Mouse (Mus musculus) midbrain, postnatal 0 days (tissue): ENCODE data around the gene Eml3. TPM values are rescaled to one million over a fixed set of nuclear protein-coding genes. Genes with fewer than 3 reads are reported as not detected.

Source experiments
- ATAC-seq: fragments of 200-750 bp; cut with Nextera tagmentation; 2 replicates; pipeline ENCODE4 v1.8.0; 2017; ENCODE audit warnings: moderate number of reproducible peaks, mild to moderate bottlenecking, moderate TSS enrichment, moderate library complexity; ENCODE audit not compliant: low FRiP score
- DNase-seq: peaks from one replicate; pipeline ENCODE4 v3.0.0-alpha.2; 2015; ENCODE audit warnings: low spot score
- H3K27ac ChIP-seq: fragments of 300-500 bp; sonication (generic); 2 replicates; pipeline ENCODE4 v1.5.1; 2014; ENCODE audit warnings: low read depth, mild to moderate bottlenecking, low read length, mixed read lengths
- H3K27me3 ChIP-seq: fragments of 300-500 bp; sonication (generic); 2 replicates; pipeline ENCODE4 v1.6.1; 2014; ENCODE audit warnings: low read length, control low read depth, mixed read lengths; ENCODE audit not compliant: insufficient read depth
- H3K36me3 ChIP-seq: fragments of 300-500 bp; sonication (generic); 2 replicates; pipeline ENCODE4 v1.6.1; 2014; ENCODE audit warnings: low read length, control low read depth, mixed read lengths; ENCODE audit not compliant: insufficient read depth
- H3K4me1 ChIP-seq: fragments of 300-500 bp; sonication (generic); 2 replicates; pipeline ENCODE4 v1.6.1; 2014; ENCODE audit warnings: mild to moderate bottlenecking, control low read depth, antibody characterized with exemption, low read length, mixed read lengths; ENCODE audit not compliant: insufficient read depth
- H3K4me2 ChIP-seq: fragments of 300-500 bp; sonication (generic); 2 replicates; pipeline ENCODE4 v1.6.1; 2014; ENCODE audit warnings: low read depth, mild to moderate bottlenecking, low read length, mixed read lengths; ENCODE audit not compliant: poor library complexity, severe bottlenecking
- H3K4me3 ChIP-seq: fragments of 300-500 bp; sonication (generic); 2 replicates; pipeline ENCODE4 v1.5.1; 2014; ENCODE audit warnings: low read depth, mild to moderate bottlenecking, low read length, moderate library complexity
- H3K9ac ChIP-seq: fragments of 300-500 bp; sonication (generic); replicated peaks from 2 replicates; pipeline ENCODE4 v1.6.1; 2014; ENCODE audit warnings: mild to moderate bottlenecking, low read length, moderate library complexity, mixed read lengths; ENCODE audit not compliant: poor library complexity, severe bottlenecking
- H3K9me3 ChIP-seq: fragments of 300-500 bp; sonication (generic); 2 replicates; pipeline ENCODE4 v1.6.1; 2016; ENCODE audit warnings: low read length, control low read depth
- CTCF ChIP-seq: IDR thresholded peaks from 2 replicates; pipeline ENCODE4 v1.5.1; 2016; ENCODE audit warnings: antibody characterized with exemption, mild to moderate bottlenecking
- WGBS: fragments of 180-500 bp; shearing (Covaris S2); extraction: QIAGEN DNeasy Blood & Tissue Kit; methylation state at CpG from one replicate; pipeline ENCODE4 v1.1.7; 2014; 5-methylcytosine and 5-hydroxymethylcytosine counted together
- microRNA-seq: library from miRNA; unstranded; fragments of <30 nt; microRNA quantifications from one replicate; pipeline ENCODE4, GENCODE M21; 2016; ENCODE audit warnings: borderline number of aligned reads
- polyA plus RNA-seq: library from polyadenylated mRNA; unstranded; fragments of >200 nt; fragmentation: Nextera tagmentation; extraction: Ambion mirVana; gene quantifications from 2 replicates; pipeline ENCODE4 v1.2.1, GENCODE M21; 2015
- total RNA-seq: library from RNA; depleted of rRNA; stranded (reverse); fragments of >200 nt; gene quantifications from 2 replicates; pipeline ENCODE4 v1.2.3, GENCODE M21; 2014; rRNA removed

Gene Eml3
- total and polyA plus RNA-seq, 2 experiments from 2014 or later, result 8.7 to 9.3 TPM

- peaks cover 10% of the 10 kb centered on the region for H3K4me1 ChIP-seq
- H3K4me3 ChIP-seq, result peak overlapping the region; percentile 44
- WGBS, result under 1% methylated on average over 53 of the region's 53 CpGs
- H3K9ac ChIP-seq, result peak overlapping the region; percentile 48; the same call in 1 of the 2 replicates
- TF ChIP-seq CTCF, result peak; percentile 19
- H3K27ac ChIP-seq, result no peak overlapping the region
- no peaks in the 10 kb centered on the region for H3K9me3 ChIP-seq
- ATAC-seq (peak; percentile 11; the same call in 1 of the 2 replicates), DNase-seq (peak; percentile 24)
- peak overlapping the region; percentile 75 for H3K4me2 ChIP-seq
- H3K27me3 ChIP-seq, result peaks cover 35% of the 10 kb centered on the region
- no peaks in the 10 kb centered on the region for H3K36me3 ChIP-seq
Observed at GRCm38 (mm10) chr19:8989567-8990431, 60.4 kb downstream of the Eml3 start.

DNA sequence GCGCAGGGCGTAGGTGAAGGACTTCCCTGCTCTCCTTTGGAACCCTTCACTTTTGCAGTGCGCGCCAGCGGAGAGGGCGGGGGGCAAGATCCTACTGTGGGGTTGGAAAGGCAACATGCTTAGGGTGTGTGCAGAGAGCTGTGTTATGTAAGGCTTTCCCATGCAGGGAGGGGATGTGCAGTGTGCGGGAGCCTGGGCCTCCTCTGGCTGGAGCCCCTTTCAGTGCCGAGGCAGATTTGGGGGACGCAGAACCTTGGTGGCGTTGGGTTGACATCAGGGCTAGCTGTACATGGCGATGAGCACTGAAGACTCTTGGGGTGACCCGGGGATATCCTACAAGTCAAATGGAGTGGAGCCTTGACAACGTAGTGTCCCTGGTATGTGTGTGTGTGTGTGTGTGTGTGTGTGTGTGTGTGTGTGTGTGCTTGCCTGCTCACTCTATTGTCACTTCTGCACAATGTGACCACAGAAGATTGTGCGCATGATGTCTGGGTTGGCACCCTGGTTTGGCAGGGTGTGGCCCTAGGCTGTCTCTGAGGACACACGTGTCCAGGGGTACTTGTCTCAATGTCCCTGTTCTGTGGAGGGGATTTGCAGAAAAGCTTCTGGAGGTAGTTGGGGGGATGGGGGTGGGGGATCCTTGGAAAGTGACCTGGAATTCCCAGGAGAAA is 61.2 kb downstream of the Eml3 start:
- TF ChIP-seq CTCF, result no peak
- Histone ChIP-seq H3K4me2 (peak overlapping the region; percentile 75), H3K4me3 (peak overlapping the region; percentile 44), H3K9me3 (no peaks in the 10 kb centered on the region), H3K4me1 (peaks cover 6% of the 10 kb centered on the region), H3K27me3 (peaks cover 35% of the 10 kb centered on the region), H3K36me3 (no peaks in the 10 kb centered on the region), H3K27ac (no peak overlapping the region), H3K9ac (0 out of 2 replicates have a peak overlapping the region, but pooled peaks have one; percentile 48)
- ATAC-seq (peak; percentile 31; the same call in 1 of the 2 replicates), DNase-seq (no peak)
- 17% methylated on average over 15 of the region's 15 CpGs for WGBS

Small RNA genes lying within 50 kb of the gene (microRNA-seq; reads per million reads assigned to microRNA genes)
- gene Mir5136, result not detected

Other genes with a start within 250 kb of the Eml3 start
Only the 30 nearest of the 32 such genes appear.
- gene Wdr74, start 193.7 kb upstream of the Eml3 start, total RNA-seq, result 50.9 and 65.7 TPM in 2 replicates
- gene Wdr74, start 193.7 kb upstream of the Eml3 start, polyA plus RNA-seq, result 85.9 and 88.2 TPM in 2 replicates
- not detected in 2 replicates for gene 1700092M07Rik, start 188.8 kb upstream of the Eml3 start, total RNA-seq
- gene 1700092M07Rik, start 188.8 kb upstream of the Eml3 start, polyA plus RNA-seq, result 0.64 TPM in 1 of 2 replicates, not detected in the other
- gene Stx5a, start 188.1 kb upstream of the Eml3 start, total RNA-seq, result 112 and 147 TPM in 2 replicates
- gene Stx5a, start 188.1 kb upstream of the Eml3 start, polyA plus RNA-seq, result 104 and 106 TPM in 2 replicates
- gene Nxf1, start 172.5 kb upstream of the Eml3 start, total RNA-seq, result 67.4 and 75.6 TPM in 2 replicates
- gene Nxf1, start 172.5 kb upstream of the Eml3 start, polyA plus RNA-seq, result 90.0 and 92.8 TPM in 2 replicates
- gene Tmem223, start 158.6 kb upstream of the Eml3 start, total RNA-seq, result 210 and 320 TPM in 2 replicates
- gene Tmem223, start 158.6 kb upstream of the Eml3 start, polyA plus RNA-seq, result 202 and 230 TPM in 2 replicates
- 20.4 and 27.3 TPM in 2 replicates for gene Tmem179b, start 155.1 kb upstream of the Eml3 start, total RNA-seq
- 19.1 and 21.1 TPM in 2 replicates for gene Tmem179b, start 155.1 kb upstream of the Eml3 start, polyA plus RNA-seq
- gene Taf6l, start 143.1 kb upstream of the Eml3 start, total RNA-seq, result 32.5 and 38.7 TPM in 2 replicates
- 25.2 and 26.4 TPM in 2 replicates for gene Taf6l, start 143.1 kb upstream of the Eml3 start, polyA plus RNA-seq
- 67.2 and 67.5 TPM in 2 replicates for gene Polr2g, start 131.0 kb upstream of the Eml3 start, total RNA-seq
- gene Polr2g, start 131.0 kb upstream of the Eml3 start, polyA plus RNA-seq, result 163 and 171 TPM in 2 replicates
- gene Zbtb3, start 127.0 kb upstream of the Eml3 start, total RNA-seq, result 6.0 and 6.2 TPM in 2 replicates
- gene Zbtb3, start 127.0 kb upstream of the Eml3 start, polyA plus RNA-seq, result 3.2 and 4.5 TPM in 2 replicates
- 63.0 and 63.8 TPM in 2 replicates for gene Ttc9c, start 110.2 kb upstream of the Eml3 start, total RNA-seq
- gene Ttc9c, start 110.2 kb upstream of the Eml3 start, polyA plus RNA-seq, result 38.8 and 45.3 TPM in 2 replicates
- gene Hnrnpul2, start 109.5 kb upstream of the Eml3 start, total RNA-seq, result 25.9 and 36.2 TPM in 2 replicates
- 4.6 and 5.5 TPM in 2 replicates for gene Hnrnpul2, start 109.5 kb upstream of the Eml3 start, polyA plus RNA-seq
- gene AC129217.1, start 99.8 kb upstream of the Eml3 start, total RNA-seq, result 5.6 and 12.7 TPM in 2 replicates
- gene AC129217.1, start 99.8 kb upstream of the Eml3 start, polyA plus RNA-seq, result not detected in 2 replicates
- gene Bscl2, start 92.1 kb upstream of the Eml3 start, total RNA-seq, result 112 and 121 TPM in 2 replicates
- gene Bscl2, start 92.1 kb upstream of the Eml3 start, polyA plus RNA-seq, result 101 and 108 TPM in 2 replicates
- 103 and 119 TPM in 2 replicates for gene Gng3, start 90.4 kb upstream of the Eml3 start, total RNA-seq
- 746 and 809 TPM in 2 replicates for gene Gng3, start 90.4 kb upstream of the Eml3 start, polyA plus RNA-seq
- 2.7 and 3.5 TPM in 2 replicates for gene Lrrn4cl, start 78.8 kb upstream of the Eml3 start, total RNA-seq
- gene Lrrn4cl, start 78.8 kb upstream of the Eml3 start, polyA plus RNA-seq, result 2.0 and 2.1 TPM in 2 replicates
- gene Ubxn1, start 58.1 kb upstream of the Eml3 start, total RNA-seq, result 73.5 and 73.8 TPM in 2 replicates
- 142 and 143 TPM in 2 replicates for gene Ubxn1, start 58.1 kb upstream of the Eml3 start, polyA plus RNA-seq
- gene Uqcc3, start 48.6 kb upstream of the Eml3 start, total RNA-seq, result 22.6 and 26.5 TPM in 2 replicates
- gene Uqcc3, start 48.6 kb upstream of the Eml3 start, polyA plus RNA-seq, result 64.2 and 65.0 TPM in 2 replicates
- gene Lbhd1, start 45.8 kb upstream of the Eml3 start, total RNA-seq, result 4.2 and 6.6 TPM in 2 replicates
- gene Lbhd1, start 45.8 kb upstream of the Eml3 start, polyA plus RNA-seq, result 17.7 and 20.6 TPM in 2 replicates
- gene Gm49403, start 45.6 kb upstream of the Eml3 start, total RNA-seq, result not detected in 2 replicates
- gene Gm49403, start 45.6 kb upstream of the Eml3 start, polyA plus RNA-seq, result not detected in 2 replicates
- gene 1810009A15Rik, start 40.7 kb upstream of the Eml3 start, total RNA-seq, result 17.8 and 23.7 TPM in 2 replicates
- gene 1810009A15Rik, start 40.7 kb upstream of the Eml3 start, polyA plus RNA-seq, result 29.2 and 32.9 TPM in 2 replicates
- gene Gm49416, start 40.6 kb upstream of the Eml3 start, total RNA-seq, result 3.8 TPM in 1 of 2 replicates, not detected in the other
- gene Gm49416, start 40.6 kb upstream of the Eml3 start, polyA plus RNA-seq, result not detected in 2 replicates
- gene Ints5, start 36.5 kb upstream of the Eml3 start, total RNA-seq, result 30.3 and 37.8 TPM in 2 replicates
- gene Ints5, start 36.5 kb upstream of the Eml3 start, polyA plus RNA-seq, result 20.2 and 21.8 TPM in 2 replicates
- gene Ganab, start 31.5 kb upstream of the Eml3 start, total RNA-seq, result 86.9 and 88.5 TPM in 2 replicates
- 49.4 and 49.8 TPM in 2 replicates for gene Ganab, start 31.5 kb upstream of the Eml3 start, polyA plus RNA-seq
- gene B3gat3, start 9.2 kb upstream of the Eml3 start, total RNA-seq, result 111 TPM in 2 replicates
- gene B3gat3, start 9.2 kb upstream of the Eml3 start, polyA plus RNA-seq, result 95.5 and 99.7 TPM in 2 replicates
- 3.0 and 6.3 TPM in 2 replicates for gene Rom1, start 196 bp upstream of the Eml3 start, total RNA-seq
- gene Rom1, start 196 bp upstream of the Eml3 start, polyA plus RNA-seq, result 2.7 and 3.5 TPM in 2 replicates
- gene Mta2, start 12.3 kb downstream of the Eml3 start, total RNA-seq, result 64.3 and 65.6 TPM in 2 replicates
- 73.6 and 77.9 TPM in 2 replicates for gene Mta2, start 12.3 kb downstream of the Eml3 start, polyA plus RNA-seq
- gene Tut1, start 24.3 kb downstream of the Eml3 start, total RNA-seq, result 18.1 and 19.0 TPM in 2 replicates
- 15.1 and 18.4 TPM in 2 replicates for gene Tut1, start 24.3 kb downstream of the Eml3 start, polyA plus RNA-seq
- gene Eef1g, start 37.5 kb downstream of the Eml3 start, total RNA-seq, result 496 and 583 TPM in 2 replicates
- 258 and 265 TPM in 2 replicates for gene Eef1g, start 37.5 kb downstream of the Eml3 start, polyA plus RNA-seq
- 13.0 and 19.2 TPM in 2 replicates for gene Ahnak, start 59.7 kb downstream of the Eml3 start, total RNA-seq
- 4.4 and 5.7 TPM in 2 replicates for gene Ahnak, start 59.7 kb downstream of the Eml3 start, polyA plus RNA-seq
- not detected in 2 replicates for gene Scgb1a1, start 158.4 kb downstream of the Eml3 start, total RNA-seq
- gene Scgb1a1, start 158.4 kb downstream of the Eml3 start, polyA plus RNA-seq, result not detected in 2 replicates